Mouse (Mus musculus): ENCODE results near the gene Hypk. TPM values are rescaled to one million over a fixed set of nuclear protein-coding genes. Genes with fewer than 3 reads are reported as not detected.

Hypk gene
- polyA plus RNA-seq, 1 experiment from 2014 or later = 101 TPM

Other genes with a start within 250 kb of the Hypk start
- 40.1 and 43.4 TPM in 2 replicates for gene Trp53bp1, start 181.9 kb upstream of the Hypk start, polyA plus RNA-seq (2015; fragmentation: Nextera tagmentation; extraction: Ambion mirVana)
- gene Map1a, start 163.7 kb upstream of the Hypk start, polyA plus RNA-seq (2015; fragmentation: Nextera tagmentation; extraction: Ambion mirVana) = 2.7 and 4.2 TPM in 2 replicates
- 15.4 and 16.3 TPM in 2 replicates for gene Ppip5k1, start 97.9 kb upstream of the Hypk start, polyA plus RNA-seq (2015; fragmentation: Nextera tagmentation; extraction: Ambion mirVana)
- gene Ckmt1, start 95.6 kb upstream of the Hypk start, polyA plus RNA-seq (2015; fragmentation: Nextera tagmentation; extraction: Ambion mirVana) = 417 and 490 TPM in 2 replicates
- gene Strc, start 66.1 kb upstream of the Hypk start, polyA plus RNA-seq (2015; fragmentation: Nextera tagmentation; extraction: Ambion mirVana) = not detected in 2 replicates
- gene Pdia3, start 39.5 kb upstream of the Hypk start, polyA plus RNA-seq (2015; fragmentation: Nextera tagmentation; extraction: Ambion mirVana) = 834 and 874 TPM in 2 replicates
- gene Catsper2, start 39.5 kb upstream of the Hypk start, polyA plus RNA-seq (2015; fragmentation: Nextera tagmentation; extraction: Ambion mirVana) = 1.1 and 2.0 TPM in 2 replicates
- gene Ell3, start 9.0 kb upstream of the Hypk start, polyA plus RNA-seq (2015; fragmentation: Nextera tagmentation; extraction: Ambion mirVana) = 8.5 and 9.2 TPM in 2 replicates
- gene Serf2, start 4.1 kb upstream of the Hypk start, polyA plus RNA-seq (2015; fragmentation: Nextera tagmentation; extraction: Ambion mirVana) = 476 and 498 TPM in 2 replicates
- gene Serinc4, start 3.5 kb downstream of the Hypk start, polyA plus RNA-seq (2015; fragmentation: Nextera tagmentation; extraction: Ambion mirVana) = 0.23 and 0.30 TPM in 2 replicates
- 41.5 and 42.6 TPM in 2 replicates for gene Mfap1b, start 20.8 kb downstream of the Hypk start, polyA plus RNA-seq (2015; fragmentation: Nextera tagmentation; extraction: Ambion mirVana)
- 19.8 and 20.8 TPM in 2 replicates for gene Mfap1a, start 53.4 kb downstream of the Hypk start, polyA plus RNA-seq (2015; fragmentation: Nextera tagmentation; extraction: Ambion mirVana)
- 6.3 and 8.6 TPM in 2 replicates for gene Wdr76, start 53.4 kb downstream of the Hypk start, polyA plus RNA-seq (2015; fragmentation: Nextera tagmentation; extraction: Ambion mirVana)

All from intestine, embryonic 15.5 days (tissue).